Mouse (Mus musculus) kidney, postnatal 0 days (tissue): ENCODE measurements around the gene Tnfrsf8. TPM values are rescaled to one million over a fixed set of nuclear protein-coding genes. Genes with fewer than 3 reads are reported as not detected.

ENCODE experiments used
- ATAC-seq: fragments of 200-750 bp; cut with Nextera tagmentation; replicated peaks from 2 replicates; pipeline ENCODE4 v1.8.0; 2017; ENCODE audit warnings: low read depth, moderate number of reproducible peaks, moderate TSS enrichment, moderate library complexity; ENCODE audit not compliant: low FRiP score
- DNase-seq: peaks from one replicate; pipeline ENCODE4 v3.0.0-alpha.2; 2016; ENCODE audit warnings: low spot score
- H3K27ac ChIP-seq: fragments of 300-500 bp; sonication (generic); 2 replicates; pipeline ENCODE4 v1.5.1; 2014; ENCODE audit warnings: mild to moderate bottlenecking
- H3K27me3 ChIP-seq: fragments of 300-500 bp; sonication (generic); 2 replicates; pipeline ENCODE4 v1.6.1; 2014; ENCODE audit warnings: low read length, mixed read lengths; ENCODE audit not compliant: insufficient read depth
- H3K36me3 ChIP-seq: fragments of 300-500 bp; sonication (generic); 2 replicates; pipeline ENCODE4 v1.6.1; 2014; ENCODE audit warnings: low read length, mixed read lengths; ENCODE audit not compliant: insufficient read depth
- H3K4me1 ChIP-seq: fragments of 300-500 bp; sonication (generic); replicated peaks from 2 replicates; pipeline ENCODE4 v1.6.1; 2014; ENCODE audit warnings: antibody characterized with exemption, low read length, mixed read lengths; ENCODE audit not compliant: insufficient read depth
- H3K4me2 ChIP-seq: fragments of 300-500 bp; sonication (generic); 2 replicates; pipeline ENCODE4 v1.6.1; 2014; ENCODE audit warnings: mild to moderate bottlenecking, low read length, moderate library complexity, mixed read lengths
- H3K4me3 ChIP-seq: fragments of 300-500 bp; sonication (generic); replicated peaks from 2 replicates; pipeline ENCODE4 v1.5.1; 2014; ENCODE audit warnings: low read depth, low read length
- H3K9ac ChIP-seq: fragments of 300-500 bp; sonication (generic); 2 replicates; pipeline ENCODE4 v1.6.1; 2014; ENCODE audit warnings: low read depth, low read length
- H3K9me3 ChIP-seq: fragments of 300-500 bp; sonication (generic); replicated peaks from 2 replicates; pipeline ENCODE4 v1.6.1; 2016; ENCODE audit warnings: low read length, inconsistent platforms, mixed read lengths
- CTCF ChIP-seq: IDR thresholded peaks from 2 replicates; pipeline ENCODE4 v1.5.1; 2016; ENCODE audit warnings: antibody characterized with exemption, low read depth, mild to moderate bottlenecking, moderate library complexity
- WGBS: fragments of 180-500 bp; shearing (Covaris S2); extraction: QIAGEN DNeasy Blood & Tissue Kit; methylation state at CpG from one replicate; pipeline ENCODE4 v1.1.7; 2014; 5-methylcytosine and 5-hydroxymethylcytosine counted together
- polyA plus RNA-seq: library from polyadenylated mRNA; unstranded; fragments of >200 nt; fragmentation: Nextera tagmentation; extraction: Ambion mirVana; gene quantifications from 2 replicates; pipeline ENCODE4 v1.2.1, GENCODE M21; 2015

The Tnfrsf8 gene
- polyA plus RNA-seq, 1 experiment from 2014 or later = 0.08 TPM

- ATAC-seq (no peak), DNase-seq (no peak)
- WGBS = 94% methylated on average over 4 of the region's 4 CpGs
- H3K9ac ChIP-seq = no peak overlapping the region
- no peak overlapping the region for H3K4me2 ChIP-seq
- no peak overlapping the region for H3K27ac ChIP-seq
- no peak for TF ChIP-seq CTCF
- H3K36me3 ChIP-seq = no peaks in the 10 kb centered on the region
- no peaks in the 10 kb centered on the region for H3K9me3 ChIP-seq
- no peak overlapping the region for H3K4me3 ChIP-seq
- no peaks in the 10 kb centered on the region for H3K4me1 ChIP-seq
- H3K27me3 ChIP-seq = no peaks in the 10 kb centered on the region
These were observed 30.3 kb downstream of the Tnfrsf8 start for GRCm38 (mm10) chr4:145284675-145285074.

GRCm38 (mm10) chr4:145283441-145283840, 31.5 kb downstream of the Tnfrsf8 start:
- Histone ChIP-seq H3K9me3 (no peaks in the 10 kb centered on the region), H3K9ac (no peak overlapping the region), H3K27me3 (no peaks in the 10 kb centered on the region), H3K36me3 (no peaks in the 10 kb centered on the region), H3K27ac (no peak overlapping the region), H3K4me3 (no peak overlapping the region), H3K4me1 (no peaks in the 10 kb centered on the region), H3K4me2 (no peak overlapping the region)
- ATAC-seq = no peak
- no peak for TF ChIP-seq CTCF
- DNase-seq = no peak
- 55% methylated on average over 6 of the region's 6 CpGs for WGBS

DNA sequence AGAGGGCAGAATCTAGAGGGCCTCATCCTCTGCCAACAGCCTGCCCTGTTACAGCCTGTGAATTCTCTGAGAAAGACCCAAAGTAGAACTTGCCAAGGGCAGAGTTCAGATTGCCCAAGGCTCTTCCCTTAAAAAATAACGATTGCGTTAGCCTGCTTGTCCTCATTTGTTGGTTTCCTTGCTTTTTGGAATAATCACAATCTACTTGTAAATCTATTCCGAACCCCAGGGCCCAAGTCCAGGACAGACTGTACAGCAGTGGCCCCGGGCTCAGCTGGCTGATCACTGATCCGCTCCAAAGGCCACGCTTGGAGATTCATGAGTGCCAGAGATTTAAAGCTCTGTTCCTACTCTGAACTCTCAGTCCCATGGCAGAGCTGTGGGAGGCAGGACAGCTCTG, 34.0 kb downstream of the Tnfrsf8 start:
- peak; percentile 59; the same call in 1 of the 2 replicates for ATAC-seq
- no peaks in the 10 kb centered on the region for H3K9me3 ChIP-seq
- DNase-seq = no peak

GRCm38 (mm10) chr4:145278724-145279370, 36.1 kb downstream of the Tnfrsf8 start:
- H3K4me2 ChIP-seq = no peak overlapping the region
- no peak overlapping the region for H3K4me3 ChIP-seq
- WGBS = 69% methylated on average over 3 of the region's 3 CpGs
- no peaks in the 10 kb centered on the region for H3K9me3 ChIP-seq
- no peaks in the 10 kb centered on the region for H3K36me3 ChIP-seq
- H3K27ac ChIP-seq = no peak overlapping the region
- ATAC-seq = no peak
- H3K27me3 ChIP-seq = no peaks in the 10 kb centered on the region
- no peaks in the 10 kb centered on the region for H3K4me1 ChIP-seq
- TF ChIP-seq CTCF = no peak
- DNase-seq = peak; percentile 36
- H3K9ac ChIP-seq = no peak overlapping the region

More for the DNA sequence above, 34.0 kb downstream of the Tnfrsf8 start:
- H3K9ac ChIP-seq = no peak overlapping the region
- no peaks in the 10 kb centered on the region for H3K4me1 ChIP-seq
- H3K4me2 ChIP-seq = no peak overlapping the region
- TF ChIP-seq CTCF = no peak
- H3K27me3 ChIP-seq = no peaks in the 10 kb centered on the region
- H3K36me3 ChIP-seq = no peaks in the 10 kb centered on the region
- whole genome bisulfite sequencing = 56% methylated on average over 6 of the region's 6 CpGs
- H3K27ac ChIP-seq = no peak overlapping the region
- no peak overlapping the region for H3K4me3 ChIP-seq

DNA sequence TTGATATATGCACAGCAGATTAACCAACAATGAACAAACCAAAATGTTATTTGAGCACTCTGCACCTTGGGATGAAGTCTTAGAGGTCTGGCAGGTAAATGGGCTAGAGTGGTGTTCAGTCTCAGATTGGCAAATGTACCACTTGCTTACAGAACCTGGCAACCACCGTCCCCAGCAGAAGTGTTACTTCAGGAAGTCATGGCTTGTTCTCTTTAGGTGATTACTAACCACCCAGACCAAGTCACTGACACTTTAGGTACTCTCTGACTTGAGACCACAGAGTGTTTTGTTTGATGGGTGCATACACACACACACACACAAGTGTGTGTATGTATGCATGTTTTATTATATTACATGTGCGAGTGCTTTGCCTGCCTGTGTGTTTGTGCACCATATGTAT, 36.7 kb downstream of the Tnfrsf8 start:
- Histone ChIP-seq H3K27ac (no peak overlapping the region), H3K9me3 (no peaks in the 10 kb centered on the region), H3K4me3 (no peak overlapping the region), H3K36me3 (no peaks in the 10 kb centered on the region), H3K4me2 (no peak overlapping the region), H3K9ac (no peak overlapping the region), H3K4me1 (no peaks in the 10 kb centered on the region), H3K27me3 (no peaks in the 10 kb centered on the region)
- ATAC-seq (no peak), DNase-seq (no peak)
- TF ChIP-seq CTCF = no peak
- WGBS = 90% methylated on average over 2 of the region's 2 CpGs

DNA sequence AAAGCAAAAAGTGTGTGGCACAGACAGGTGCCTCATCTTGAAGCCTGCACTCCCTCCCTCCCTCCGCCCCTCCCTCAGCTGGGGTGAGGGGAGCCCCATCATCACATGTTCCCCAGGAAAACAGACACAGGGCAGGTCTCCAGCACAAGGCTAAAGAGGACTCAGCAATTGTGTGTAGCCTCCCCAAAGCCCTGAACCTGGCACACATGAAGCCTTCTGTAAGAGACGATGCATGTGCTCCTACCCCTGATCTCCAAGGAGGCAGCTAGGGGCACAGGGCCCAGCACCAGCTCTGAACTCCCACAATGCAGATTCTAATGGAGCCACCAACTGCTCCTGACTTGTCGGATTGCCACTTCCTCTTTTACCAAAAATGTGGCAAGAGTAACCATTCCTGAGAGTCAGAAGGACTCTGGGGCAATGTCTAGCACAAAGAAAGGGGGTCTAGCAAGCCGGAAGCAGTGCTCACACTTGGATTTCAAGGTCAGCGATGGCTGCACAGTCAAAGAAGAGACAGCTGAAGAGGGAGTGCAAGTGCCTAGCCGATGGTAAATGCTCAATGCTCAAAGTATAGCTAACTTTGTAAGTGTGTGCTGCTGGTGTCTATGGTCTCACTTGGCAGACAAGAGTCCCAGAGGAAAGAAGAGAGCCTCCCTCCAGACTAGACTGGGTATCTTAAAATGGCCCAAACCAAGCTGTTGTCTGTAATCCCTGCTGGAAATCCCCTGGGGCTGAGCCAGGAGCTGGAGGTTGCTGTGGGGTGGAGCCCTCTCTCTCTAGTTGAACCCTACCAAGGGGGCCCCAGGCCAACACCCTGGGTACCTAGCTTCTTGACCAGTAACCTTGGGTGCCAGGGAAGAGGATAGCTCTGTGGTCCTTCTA, 38.4 kb downstream of the Tnfrsf8 start:
- ATAC-seq (no peak), DNase-seq (no peak)
- 84% methylated on average over 6 of the region's 6 CpGs for WGBS
- no peak overlapping the region for H3K4me3 ChIP-seq
- no peak overlapping the region for H3K4me2 ChIP-seq
- no peaks in the 10 kb centered on the region for H3K36me3 ChIP-seq
- H3K9me3 ChIP-seq = no peaks in the 10 kb centered on the region
- no peak for TF ChIP-seq CTCF
- no peaks in the 10 kb centered on the region for H3K4me1 ChIP-seq
- H3K9ac ChIP-seq = no peak overlapping the region
- H3K27me3 ChIP-seq = no peaks in the 10 kb centered on the region
- H3K27ac ChIP-seq = no peak overlapping the region
